Mouse (Mus musculus) brown adipose tissue, adult 24 weeks (tissue): ENCODE data around the gene Cnnm1. TPM values are rescaled to one million over a fixed set of nuclear protein-coding genes. Genes with fewer than 3 reads are reported as not detected.
A peak's percentile ranks its signal among the peaks of the same experiment; 100 is the strongest.

Experiments
- H3K27ac ChIP-seq: fragments of 200-500 bp; replicated peaks from 2 replicates; pipeline ENCODE4 v1.5.1; 2012; ENCODE audit warnings: low read depth, mild to moderate bottlenecking, low read length
- H3K4me1 ChIP-seq: fragments of 200-500 bp; 2 replicates; pipeline ENCODE4 v1.6.1; 2012; ENCODE audit warnings: low read length, mixed read lengths; ENCODE audit not compliant: control insufficient read depth, insufficient read depth, insufficient read length
- H3K4me3 ChIP-seq: fragments of 200-500 bp; 2 replicates; pipeline ENCODE4 v1.5.1; 2012; ENCODE audit warnings: low read depth, mild to moderate bottlenecking, low read length, moderate library complexity; ENCODE audit not compliant: insufficient read depth
- polyA plus RNA-seq: library from polyadenylated mRNA; stranded (reverse); fragments of >200 nt; gene quantifications from 2 replicates; pipeline ENCODE4 v1.2.4, GENCODE M21; 2012; ENCODE audit not compliant: missing spikeins, insufficient read depth, insufficient read length

Gene Cnnm1
- polyA plus RNA-seq, 1 experiment: not detected

DNA sequence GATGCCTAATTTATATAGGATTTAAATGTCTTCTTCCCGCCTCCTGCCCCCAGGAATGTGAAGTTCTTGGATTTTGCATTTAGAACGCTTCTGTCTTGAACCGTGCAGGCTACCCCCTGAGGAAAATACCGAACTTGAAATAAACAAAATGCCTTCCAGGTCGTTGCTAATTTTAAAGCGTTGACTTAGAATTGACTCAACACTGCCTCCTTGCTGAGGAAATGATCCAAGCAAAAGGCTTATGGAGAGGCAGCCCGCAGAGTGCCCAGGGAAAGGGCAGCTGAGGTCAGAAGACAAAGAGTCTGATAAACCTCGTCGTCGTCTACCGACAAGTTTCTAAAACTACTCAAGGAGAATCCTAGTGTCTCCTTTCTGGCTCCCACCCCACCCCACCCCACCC, 86.9 kb downstream of the Cnnm1 start:
- no peak overlapping the region for H3K4me3 ChIP-seq
- no peaks in the 10 kb centered on the region for H3K4me1 ChIP-seq
- no peak overlapping the region for H3K27ac ChIP-seq

GRCm38 (mm10) chr19:43528056-43528587, 87.9 kb downstream of the Cnnm1 start:
- no peaks in the 10 kb centered on the region for H3K4me1 ChIP-seq
- no peak overlapping the region for H3K4me3 ChIP-seq
- no peak overlapping the region for H3K27ac ChIP-seq

DNA sequence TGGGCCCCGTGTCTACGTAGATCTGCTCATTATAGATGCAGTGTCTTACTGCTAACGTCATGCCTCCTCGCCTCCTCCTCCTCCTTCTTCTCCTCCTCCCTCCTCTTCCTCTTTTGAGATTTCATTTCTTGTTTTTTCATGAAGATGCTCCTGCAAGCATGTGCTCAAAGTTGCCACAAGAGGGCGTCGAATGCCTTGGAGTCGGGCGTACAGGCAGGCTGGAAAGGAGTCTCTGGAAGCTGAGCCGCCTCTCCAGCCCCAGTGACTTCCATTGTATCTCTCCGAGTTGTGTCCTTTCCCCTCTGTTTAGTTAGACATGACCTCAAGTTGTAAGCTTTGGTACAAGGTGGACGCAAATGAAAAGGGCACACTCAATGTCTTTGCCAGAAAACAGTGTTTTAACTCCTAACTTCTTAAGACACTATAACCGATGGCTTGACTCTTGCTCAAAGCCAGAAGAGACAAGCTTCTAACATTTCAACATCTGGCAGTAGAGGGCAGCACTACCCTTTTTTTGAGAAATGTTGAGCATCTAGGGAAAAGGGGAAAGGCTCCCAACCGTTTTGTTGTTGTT, 90.0 kb downstream of the Cnnm1 start:
- H3K27ac ChIP-seq: no peak overlapping the region
- H3K4me1 ChIP-seq: no peaks in the 10 kb centered on the region
- peak overlapping the region; percentile 37 for H3K4me3 ChIP-seq

DNA sequence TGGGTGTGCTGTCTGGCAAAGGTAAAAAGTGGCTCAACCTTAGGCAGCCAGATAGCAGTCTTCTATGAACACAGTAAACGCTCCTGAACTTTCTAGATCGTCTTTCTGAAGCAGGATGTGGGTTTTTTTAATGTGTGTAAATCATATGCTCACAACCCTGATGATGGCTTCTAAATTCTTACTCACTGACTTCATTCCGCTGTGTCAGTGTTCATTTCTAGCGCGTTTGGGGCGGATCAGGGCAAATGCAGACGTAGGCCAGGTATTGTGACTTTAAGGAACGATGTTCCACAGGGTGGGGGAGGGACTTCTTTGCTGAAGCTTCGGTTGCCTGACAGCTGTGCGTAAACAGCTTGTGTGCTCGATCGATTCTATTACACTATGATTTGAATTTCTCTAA, 90.7 kb downstream of the Cnnm1 start:
- Histone ChIP-seq H3K4me3 (no peak overlapping the region), H3K4me1 (no peaks in the 10 kb centered on the region), H3K27ac (no peak overlapping the region)

GRCm38 (mm10) chr19:43535372-43535771, 95.1 kb downstream of the Cnnm1 start:
- Histone ChIP-seq H3K4me1 (no peaks in the 10 kb centered on the region), H3K27ac (no peak overlapping the region), H3K4me3 (no peak overlapping the region)

DNA sequence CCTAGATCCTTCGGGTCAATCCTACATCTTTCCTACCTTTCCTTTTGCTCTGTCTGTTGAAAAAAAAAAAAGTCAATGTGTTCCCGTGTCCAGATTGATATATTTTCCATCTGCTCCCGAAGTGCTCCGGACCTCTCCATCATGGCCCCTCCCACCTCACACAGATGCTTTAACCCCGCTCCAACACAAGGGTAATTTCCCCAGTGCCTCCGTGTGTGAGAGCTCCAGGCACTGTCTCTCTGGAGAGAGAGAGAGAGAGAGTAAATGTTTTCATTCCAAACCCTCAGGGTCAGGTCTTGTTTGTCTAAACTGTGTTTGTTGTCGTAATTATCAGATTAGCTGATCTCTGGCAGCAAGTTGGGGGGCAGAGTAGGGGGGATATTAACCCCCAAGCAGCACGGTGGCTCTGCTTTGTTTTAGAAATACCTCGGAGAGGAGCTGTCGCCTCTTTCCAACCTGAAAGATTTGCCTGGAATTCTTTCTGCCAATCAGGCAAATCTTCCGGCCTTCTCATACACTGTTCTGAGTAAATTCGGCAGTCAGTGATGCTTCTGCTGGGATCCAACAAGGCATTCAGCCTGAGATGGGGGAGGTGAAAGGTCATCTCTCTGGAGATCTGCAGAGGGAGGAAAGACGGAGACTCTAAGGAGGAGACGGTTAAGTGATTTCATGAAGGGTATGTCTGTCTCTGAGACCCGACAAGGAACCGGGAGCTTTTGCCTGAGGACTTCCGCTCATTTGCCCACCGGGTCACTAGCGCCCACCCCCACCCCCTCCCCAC, 106.3 kb downstream of the Cnnm1 start:
- no peak overlapping the region for H3K27ac ChIP-seq
- H3K4me1 ChIP-seq: no peaks in the 10 kb centered on the region
- no peak overlapping the region for H3K4me3 ChIP-seq

Other genes with a start within 250 kb of the Cnnm1 start
- not detected in 2 replicates for gene Hpse2, start 52.1 kb upstream of the Cnnm1 start, polyA plus RNA-seq
- gene Got1, start 84.2 kb downstream of the Cnnm1 start, polyA plus RNA-seq: 21.7 and 26.5 TPM in 2 replicates
- not detected in 2 replicates for gene Nkx2-3, start 171.9 kb downstream of the Cnnm1 start, polyA plus RNA-seq
- 33.1 and 35.6 TPM in 2 replicates for gene Slc25a28, start 234.4 kb downstream of the Cnnm1 start, polyA plus RNA-seq
- gene Entpd7, start 249.2 kb downstream of the Cnnm1 start, polyA plus RNA-seq: 1.7 and 2.0 TPM in 2 replicates